Mouse (Mus musculus) midbrain, embryonic 12.5 days (tissue): ENCODE measurements at regions not wholly inside any gene's neighbourhood (a gene's known extent, or its start where the extent isn't known, plus 50 kb on each side); places are given as distances from the start of the nearest gene placed in this dataset.

Experiments used
- ATAC-seq: fragments of 200-750 bp; cut with Nextera tagmentation; 2 replicates; pipeline ENCODE4 v1.8.0; 2017; ENCODE audit warnings: low read depth, moderate TSS enrichment, moderate library complexity; ENCODE audit not compliant: low FRiP score
- H3K27ac ChIP-seq: fragments of 300-500 bp; sonication (generic); replicated peaks from 2 replicates; pipeline ENCODE4 v1.5.1; 2016; ENCODE audit warnings: mild to moderate bottlenecking
- H3K27me3 ChIP-seq: fragments of 300-500 bp; sonication (generic); 2 replicates; pipeline ENCODE4 v1.6.1; 2016; ENCODE audit warnings: mild to moderate bottlenecking
- H3K36me3 ChIP-seq: fragments of 300-500 bp; sonication (generic); 2 replicates; pipeline ENCODE4 v1.6.1; 2016
- H3K4me1 ChIP-seq: fragments of 300-500 bp; sonication (generic); 2 replicates; pipeline ENCODE4 v1.6.1; 2016
- H3K4me2 ChIP-seq: fragments of 300-500 bp; sonication (generic); replicated peaks from 2 replicates; pipeline ENCODE4 v1.6.1; 2016; ENCODE audit warnings: mild to moderate bottlenecking, moderate library complexity
- H3K4me3 ChIP-seq: fragments of 300-500 bp; sonication (generic); 2 replicates; pipeline ENCODE4 v1.5.1; 2016; ENCODE audit warnings: mild to moderate bottlenecking
- H3K9ac ChIP-seq: fragments of 300-500 bp; sonication (generic); replicated peaks from 2 replicates; pipeline ENCODE4 v1.6.1; 2016; ENCODE audit warnings: mild to moderate bottlenecking, moderate library complexity
- H3K9me3 ChIP-seq: fragments of 300-500 bp; sonication (generic); 2 replicates; pipeline ENCODE4 v1.6.1; 2016; ENCODE audit warnings: mild to moderate bottlenecking
- WGBS: fragments of 180-500 bp; shearing (Covaris S2); methylation state at CpG from one replicate; pipeline ENCODE4 v1.1.7; 2016; 5-methylcytosine and 5-hydroxymethylcytosine counted together

DNA sequence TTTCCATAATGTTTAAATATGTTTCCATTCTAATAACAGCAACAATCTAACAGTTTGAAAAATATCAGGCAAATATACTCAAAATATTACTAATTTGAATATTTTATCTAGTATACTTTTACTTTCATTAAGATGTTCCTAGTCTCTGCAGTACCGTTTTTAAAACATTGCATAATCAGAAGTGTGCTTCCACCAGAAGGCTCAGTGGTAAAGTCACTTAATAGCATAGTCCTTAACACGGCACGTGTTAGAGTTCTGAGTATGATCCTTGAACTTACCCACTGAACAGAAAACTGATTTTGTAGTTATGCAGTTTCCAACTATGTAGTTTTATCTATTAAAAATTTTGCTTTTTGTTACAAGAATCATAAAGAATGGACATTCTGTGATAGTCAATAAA is 234.5 kb upstream of the Dab2 start:
- ATAC-seq, result no peak

DNA sequence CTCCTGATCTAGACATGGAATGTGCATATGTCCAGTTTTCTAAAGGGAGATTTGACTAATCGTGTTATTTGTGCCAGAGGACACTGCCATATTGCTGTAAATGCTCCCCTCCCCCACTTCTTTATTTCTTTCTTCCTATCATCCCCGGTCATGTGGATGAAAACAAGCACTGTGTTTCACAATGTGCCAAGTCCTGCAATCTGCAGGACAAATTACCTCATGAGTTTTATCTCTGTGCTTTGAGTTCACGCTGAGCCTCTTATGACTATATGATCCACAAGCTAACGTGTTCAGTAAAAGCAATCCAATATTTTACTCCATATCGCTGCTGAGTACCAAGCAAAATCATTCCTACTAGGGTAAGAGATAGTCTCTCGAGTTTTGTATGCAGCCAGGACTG is 232.2 kb upstream of the Dab2 start:
- ATAC-seq, result no peak
- WGBS, result 88% methylated on average over 6 of the region's 6 CpGs
- no peaks in the 10 kb centered on the region for H3K9me3 ChIP-seq

More for the DNA sequence above, 234.5 kb upstream of the Dab2 start:
- H3K27ac ChIP-seq, result no peak overlapping the region
- WGBS, result 89% methylated on average over 3 of the region's 3 CpGs
- no peak overlapping the region for H3K9ac ChIP-seq
- no peaks in the 10 kb centered on the region for H3K4me1 ChIP-seq
- H3K27me3 ChIP-seq, result no peaks in the 10 kb centered on the region
- H3K36me3 ChIP-seq, result no peaks in the 10 kb centered on the region
- H3K4me3 ChIP-seq, result no peak overlapping the region
- H3K4me2 ChIP-seq, result no peak overlapping the region
- no peaks in the 10 kb centered on the region for H3K9me3 ChIP-seq

DNA sequence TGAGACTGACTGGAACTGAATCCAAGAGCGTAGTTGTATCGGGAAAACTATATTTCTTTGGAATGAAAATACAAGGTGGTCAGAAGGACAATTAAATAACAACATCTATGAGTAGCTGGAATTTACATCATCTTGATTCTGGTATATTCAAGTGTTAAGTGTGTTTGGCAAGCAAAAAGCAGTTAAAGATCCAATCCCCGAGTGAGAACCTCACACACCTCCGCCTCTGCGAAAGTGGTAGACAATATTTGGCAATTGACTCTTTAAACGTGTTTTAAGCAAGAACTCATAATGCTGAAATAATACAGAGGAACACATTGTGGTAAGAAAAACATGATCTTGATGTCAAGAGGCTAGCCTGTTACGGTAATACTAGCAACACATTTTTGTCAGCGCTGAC is 231.2 kb upstream of the Dab2 start:
- H3K4me3 ChIP-seq, result no peak overlapping the region
- H3K36me3 ChIP-seq, result no peaks in the 10 kb centered on the region
- no peaks in the 10 kb centered on the region for H3K4me1 ChIP-seq
- 90% methylated on average over 8 of the region's 8 CpGs for whole genome bisulfite sequencing
- no peak overlapping the region for H3K9ac ChIP-seq
- H3K9me3 ChIP-seq, result no peaks in the 10 kb centered on the region
- no peak overlapping the region for H3K27ac ChIP-seq
- H3K4me2 ChIP-seq, result no peak overlapping the region
- ATAC-seq, result no peak
- H3K27me3 ChIP-seq, result no peaks in the 10 kb centered on the region

More for the DNA sequence above, 232.2 kb upstream of the Dab2 start:
- H3K4me1 ChIP-seq, result no peaks in the 10 kb centered on the region
- H3K36me3 ChIP-seq, result no peaks in the 10 kb centered on the region
- H3K4me2 ChIP-seq, result no peak overlapping the region
- no peak overlapping the region for H3K27ac ChIP-seq
- no peaks in the 10 kb centered on the region for H3K27me3 ChIP-seq
- H3K9ac ChIP-seq, result no peak overlapping the region
- H3K4me3 ChIP-seq, result no peak overlapping the region

DNA sequence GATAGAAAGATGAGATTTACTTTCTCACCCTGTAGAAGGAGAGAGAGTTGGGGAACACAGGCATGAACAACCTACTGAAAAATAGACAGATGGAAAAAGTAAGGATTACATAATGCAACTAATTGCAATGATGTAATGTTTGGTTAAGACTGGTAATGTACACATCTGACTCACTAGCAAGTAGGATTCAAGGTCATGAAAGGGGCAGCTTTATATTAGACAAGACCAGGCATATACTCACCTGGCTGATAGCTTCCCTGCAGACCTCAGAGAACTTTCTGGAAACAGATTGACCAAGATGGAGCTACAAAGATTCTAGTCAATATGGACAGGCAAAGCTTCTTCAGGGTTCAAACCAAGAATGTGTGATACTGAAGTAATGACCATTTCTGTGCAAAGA is 227.7 kb upstream of the Dab2 start:
- H3K4me1 ChIP-seq, result no peaks in the 10 kb centered on the region
- no peaks in the 10 kb centered on the region for H3K9me3 ChIP-seq
- H3K27ac ChIP-seq, result no peak overlapping the region
- H3K27me3 ChIP-seq, result no peaks in the 10 kb centered on the region
- no peak overlapping the region for H3K9ac ChIP-seq
- no peak for ATAC-seq
- no peak overlapping the region for H3K4me3 ChIP-seq
- H3K36me3 ChIP-seq, result no peaks in the 10 kb centered on the region
- no peak overlapping the region for H3K4me2 ChIP-seq

DNA sequence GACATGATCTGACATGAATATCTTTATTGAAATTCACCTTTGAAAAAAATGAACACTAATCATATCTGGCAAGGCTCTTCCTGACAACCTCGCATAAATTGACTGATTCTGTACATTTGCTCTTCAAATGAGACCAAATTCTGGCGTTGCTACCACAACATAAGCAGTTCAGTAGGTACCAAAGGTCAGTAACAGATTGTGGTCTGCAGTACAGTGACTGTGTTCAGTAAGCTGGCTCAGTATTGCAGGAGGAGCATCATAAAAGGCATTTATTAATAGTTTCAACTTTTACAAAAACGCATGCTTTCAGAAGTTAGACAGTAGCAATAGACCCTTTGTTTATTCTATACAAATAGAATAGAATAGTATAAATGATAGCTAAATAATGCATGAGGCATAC is 226.7 kb upstream of the Dab2 start:
- Histone ChIP-seq H3K9me3 (no peaks in the 10 kb centered on the region), H3K27me3 (no peaks in the 10 kb centered on the region), H3K4me1 (no peaks in the 10 kb centered on the region), H3K36me3 (no peaks in the 10 kb centered on the region), H3K9ac (no peak overlapping the region), H3K4me2 (no peak overlapping the region), H3K4me3 (no peak overlapping the region), H3K27ac (no peak overlapping the region)
- 86% methylated on average over 3 of the region's 3 CpGs for WGBS
- ATAC-seq, result no peak

DNA sequence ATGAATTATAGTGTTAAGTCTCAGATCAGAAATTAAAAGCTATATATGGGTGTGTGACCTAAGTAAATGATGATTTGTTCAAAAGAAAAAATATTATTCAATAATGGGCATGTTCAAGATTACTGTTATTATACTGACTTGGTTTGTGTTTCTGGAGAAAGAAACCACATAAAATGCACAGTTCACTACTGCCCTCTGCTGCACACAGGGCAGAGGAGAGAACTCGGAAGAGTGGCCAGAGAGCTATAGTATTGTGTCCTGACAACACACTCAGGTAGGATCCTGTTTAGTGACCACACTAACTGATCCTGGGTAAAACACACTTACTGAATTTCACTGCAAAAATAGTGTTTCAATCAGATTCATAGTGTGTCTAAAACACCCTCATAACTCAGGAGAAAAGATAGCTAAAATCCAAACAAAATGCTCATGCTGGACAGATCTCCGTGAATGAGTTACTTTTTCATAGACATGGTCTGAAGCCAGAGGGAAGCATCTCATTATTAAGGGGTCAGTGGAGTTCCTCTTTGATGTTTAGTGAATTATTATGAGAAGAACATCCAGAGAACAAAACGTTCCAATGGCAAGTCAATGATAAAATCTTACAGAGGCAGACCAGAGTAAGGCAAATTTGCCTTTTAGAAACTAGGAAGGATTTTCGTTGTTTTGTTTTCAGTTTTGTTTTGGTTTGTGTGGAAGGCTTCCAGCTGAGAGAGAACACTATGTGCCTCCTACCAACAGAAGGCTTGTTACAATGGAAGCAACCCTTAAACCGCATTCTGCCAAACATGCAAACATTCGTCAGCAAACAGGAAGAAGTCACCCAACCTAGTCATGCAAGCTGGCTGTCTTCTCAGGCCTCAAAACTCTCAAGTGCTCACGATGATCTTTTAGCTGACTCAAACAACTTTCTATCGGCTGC is 218.6 kb upstream of the Dab2 start:
- 59% methylated on average over 8 of the region's 8 CpGs for WGBS
- peak; percentile 72 for ATAC-seq
- no peak overlapping the region for H3K4me2 ChIP-seq
- no peaks in the 10 kb centered on the region for H3K9me3 ChIP-seq
- no peaks in the 10 kb centered on the region for H3K4me1 ChIP-seq
- no peak overlapping the region for H3K27ac ChIP-seq
- no peak overlapping the region for H3K9ac ChIP-seq
- no peaks in the 10 kb centered on the region for H3K27me3 ChIP-seq
- H3K36me3 ChIP-seq, result no peaks in the 10 kb centered on the region
- no peak overlapping the region for H3K4me3 ChIP-seq

DNA sequence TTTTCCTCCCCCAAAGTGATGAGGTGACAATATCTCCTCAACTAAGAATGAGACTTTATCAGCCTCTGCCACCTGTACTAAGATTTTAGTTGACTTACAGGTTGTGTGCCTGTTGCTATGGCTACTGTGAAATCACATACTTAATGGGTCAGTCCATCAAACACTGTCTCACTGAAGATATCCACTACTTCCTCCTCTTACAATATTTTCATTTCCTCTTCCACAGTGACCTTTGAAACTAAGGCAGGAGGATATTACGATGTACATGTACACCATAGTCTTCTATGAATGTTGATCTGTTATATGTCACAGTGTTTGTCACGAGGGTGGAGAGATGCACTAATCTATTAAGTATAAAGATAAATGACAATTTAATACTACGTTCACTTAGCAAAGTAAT is 212.4 kb upstream of the Dab2 start:
- WGBS, result 91% methylated on average over 3 of the region's 3 CpGs
- H3K4me3 ChIP-seq, result no peak overlapping the region
- ATAC-seq, result no peak

DNA sequence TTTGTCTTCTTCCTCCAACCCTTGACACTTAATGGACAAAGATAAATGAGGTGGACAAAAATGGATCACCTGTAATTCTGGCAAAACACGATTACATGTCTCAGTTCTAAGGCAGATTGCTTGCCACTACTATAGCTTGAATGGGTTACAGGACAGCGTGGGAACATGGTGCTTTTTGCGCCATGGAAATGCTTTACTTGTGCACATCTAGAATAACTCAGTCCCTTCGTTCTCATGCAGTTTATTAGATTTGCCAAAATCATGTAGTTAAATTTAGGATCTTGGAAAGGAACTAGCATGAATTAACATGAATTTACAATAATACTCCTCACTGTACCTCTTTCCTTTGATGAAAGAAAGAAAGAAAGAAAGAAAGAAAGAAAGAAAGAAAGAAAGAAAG is 211.1 kb upstream of the Dab2 start:
- Histone ChIP-seq H3K4me1 (no peaks in the 10 kb centered on the region), H3K4me3 (no peak overlapping the region), H3K27me3 (no peaks in the 10 kb centered on the region), H3K9me3 (no peaks in the 10 kb centered on the region), H3K4me2 (no peak overlapping the region), H3K9ac (no peak overlapping the region), H3K27ac (no peak overlapping the region), H3K36me3 (no peaks in the 10 kb centered on the region)
- ATAC-seq, result no peak
- WGBS, result 86% methylated on average over 4 of the region's 4 CpGs

More for the DNA sequence above, 212.4 kb upstream of the Dab2 start:
- H3K27ac ChIP-seq, result no peak overlapping the region
- H3K4me1 ChIP-seq, result no peaks in the 10 kb centered on the region
- H3K9me3 ChIP-seq, result no peaks in the 10 kb centered on the region
- H3K4me2 ChIP-seq, result no peak overlapping the region
- no peaks in the 10 kb centered on the region for H3K27me3 ChIP-seq
- H3K9ac ChIP-seq, result no peak overlapping the region
- no peaks in the 10 kb centered on the region for H3K36me3 ChIP-seq

DNA sequence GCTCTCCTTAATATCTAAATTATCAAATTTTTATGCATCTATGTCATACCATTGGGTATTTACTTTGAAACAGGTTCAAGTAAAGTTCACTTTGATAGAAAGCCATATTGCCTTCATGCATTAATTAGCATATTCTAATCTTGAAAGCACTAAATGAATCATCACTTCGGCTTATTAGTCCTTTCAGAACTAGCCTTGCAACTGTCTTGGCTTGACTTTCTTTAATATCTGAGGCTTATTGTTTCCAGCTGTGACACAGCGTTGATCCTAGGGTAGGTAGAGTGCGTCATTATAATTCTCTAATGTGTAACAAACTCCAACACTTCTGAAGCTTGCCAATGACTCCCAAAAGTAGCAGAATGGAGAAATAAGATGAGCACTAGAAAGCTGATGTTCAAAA is 169.9 kb upstream of the Dab2 start:
- H3K9me3 ChIP-seq, result no peaks in the 10 kb centered on the region
- no peak overlapping the region for H3K4me3 ChIP-seq
- no peak overlapping the region for H3K4me2 ChIP-seq
- no peak for ATAC-seq
- no peaks in the 10 kb centered on the region for H3K4me1 ChIP-seq
- H3K36me3 ChIP-seq, result no peaks in the 10 kb centered on the region
- 91% methylated on average over 3 of the region's 3 CpGs for WGBS
- H3K9ac ChIP-seq, result no peak overlapping the region
- no peak overlapping the region for H3K27ac ChIP-seq
- H3K27me3 ChIP-seq, result no peaks in the 10 kb centered on the region

DNA sequence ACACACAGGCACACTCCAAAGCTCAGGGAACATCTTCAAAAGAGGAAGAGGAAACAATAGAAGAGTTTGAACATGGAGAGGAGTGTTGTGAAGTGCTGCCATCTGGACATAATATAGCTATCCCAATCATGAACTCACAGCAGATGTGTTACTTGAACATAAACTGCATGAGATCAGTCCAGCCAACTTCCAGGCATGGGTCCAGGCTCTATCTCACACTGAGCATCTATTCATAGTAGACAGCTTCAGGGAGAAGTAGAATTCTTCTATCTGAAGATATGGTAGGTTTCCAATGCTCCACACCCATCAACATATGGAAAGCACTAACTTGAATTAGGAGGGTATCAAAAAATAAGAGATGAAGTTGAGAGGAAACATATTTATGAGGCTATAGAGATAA is 167.4 kb upstream of the Dab2 start:
- Histone ChIP-seq H3K4me2 (no peak overlapping the region), H3K9me3 (peaks cover 3% of the 10 kb centered on the region; the same call in 1 of the 2 replicates), H3K27ac (no peak overlapping the region), H3K9ac (no peak overlapping the region), H3K4me3 (no peak overlapping the region), H3K27me3 (no peaks in the 10 kb centered on the region), H3K36me3 (no peaks in the 10 kb centered on the region), H3K4me1 (no peaks in the 10 kb centered on the region)
- ATAC-seq, result no peak

DNA sequence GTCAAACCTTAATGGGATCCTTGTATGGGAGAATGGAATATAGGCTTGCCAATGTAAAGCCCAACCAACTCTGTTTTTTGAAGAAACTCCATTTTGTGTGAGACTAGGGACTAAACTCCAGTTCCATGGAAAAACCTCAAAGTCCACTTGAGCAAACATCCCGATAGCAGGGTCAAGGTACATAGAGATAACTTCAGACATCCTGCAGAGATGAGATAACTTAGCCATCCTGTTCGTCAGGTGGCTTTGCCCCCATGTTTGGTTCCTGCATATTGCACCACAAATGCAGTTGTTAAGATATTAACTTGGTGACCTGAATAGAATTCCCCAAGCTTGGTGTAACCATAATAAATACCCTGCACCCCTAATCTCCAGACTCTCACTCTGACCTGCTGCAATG is 154.5 kb upstream of the Dab2 start:
- 89% methylated on average over 2 of the region's 2 CpGs for WGBS
- H3K9me3 ChIP-seq, result no peaks in the 10 kb centered on the region
- H3K4me2 ChIP-seq, result no peak overlapping the region
- no peak overlapping the region for H3K9ac ChIP-seq
- no peaks in the 10 kb centered on the region for H3K4me1 ChIP-seq
- no peak overlapping the region for H3K4me3 ChIP-seq
- no peak overlapping the region for H3K27ac ChIP-seq
- no peak for ATAC-seq
- no peaks in the 10 kb centered on the region for H3K36me3 ChIP-seq
- no peaks in the 10 kb centered on the region for H3K27me3 ChIP-seq

DNA sequence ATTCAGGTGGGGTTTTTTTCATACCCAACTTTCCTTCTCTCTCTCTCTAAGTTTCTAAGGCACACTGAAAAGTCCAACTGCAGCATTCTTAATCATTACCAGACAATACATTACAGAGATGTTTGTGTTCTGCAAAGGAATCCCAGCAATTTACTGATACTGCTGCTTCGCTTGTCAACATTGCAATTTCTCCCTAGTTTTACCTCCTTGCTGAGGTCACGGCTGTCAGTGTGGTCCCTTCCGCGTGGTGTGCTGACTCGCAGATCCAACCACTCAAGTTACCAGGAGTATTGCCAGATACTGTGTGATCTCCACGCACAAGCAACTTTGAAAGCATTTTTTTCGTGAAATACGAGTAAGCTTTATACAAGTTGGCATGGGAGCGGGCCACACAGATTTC is 144.9 kb upstream of the Dab2 start:
- no peak for ATAC-seq
- H3K27ac ChIP-seq, result no peak overlapping the region
- no peaks in the 10 kb centered on the region for H3K9me3 ChIP-seq
- no peak overlapping the region for H3K4me3 ChIP-seq
- no peaks in the 10 kb centered on the region for H3K4me1 ChIP-seq
- H3K9ac ChIP-seq, result no peak overlapping the region
- WGBS, result 80% methylated on average over 9 of the region's 9 CpGs
- no peaks in the 10 kb centered on the region for H3K27me3 ChIP-seq
- no peaks in the 10 kb centered on the region for H3K36me3 ChIP-seq
- H3K4me2 ChIP-seq, result no peak overlapping the region

DNA sequence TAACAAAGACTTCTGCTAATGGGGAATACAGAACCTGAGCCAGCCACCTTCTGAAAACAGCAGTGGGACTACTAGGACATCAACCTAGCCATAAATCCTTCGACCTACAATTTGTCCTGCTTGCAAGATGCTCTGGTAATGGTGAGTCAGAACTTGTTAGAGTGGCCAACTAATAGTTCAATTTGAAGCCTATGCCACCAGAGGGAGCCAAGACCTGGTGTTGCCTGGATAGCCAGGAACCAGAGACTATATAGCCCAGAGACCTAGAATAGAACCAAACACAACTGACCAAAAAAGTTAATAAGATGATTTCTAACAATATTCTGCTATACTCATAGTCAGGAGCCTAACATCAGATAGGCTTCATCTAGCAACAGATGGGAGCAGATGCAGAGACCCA is 119.3 kb upstream of the Dab2 start:
- Histone ChIP-seq H3K36me3 (no peaks in the 10 kb centered on the region), H3K27me3 (no peaks in the 10 kb centered on the region), H3K4me1 (no peaks in the 10 kb centered on the region), H3K9ac (no peak overlapping the region), H3K4me2 (no peak overlapping the region), H3K27ac (no peak overlapping the region), H3K4me3 (no peak overlapping the region), H3K9me3 (no peaks in the 10 kb centered on the region)
- no peak for ATAC-seq
- 74% methylated on average over 1 of the region's 1 CpGs for WGBS
